Mouse (Mus musculus) megakaryocyte, embryonic 14.5 days (primary cell): ENCODE results near the gene Zfp64.

Source experiments
- FLI1 ChIP-seq: IDR thresholded peaks from 2 replicates; pipeline ENCODE4 v1.6.1; 2012; ENCODE audit warnings: low read length, inconsistent platforms, mixed read lengths
- GATA1 ChIP-seq: IDR thresholded peaks from 3 replicates; pipeline ENCODE4 v1.6.1; 2012; ENCODE audit warnings: mixed read lengths, low read length, inconsistent platforms, borderline replicate concordance

GRCm38 (mm10) chr2:168987421-168987820, 32.0 kb upstream of the Zfp64 start:
- TF ChIP-seq GATA1, result no peak
- no peak for TF ChIP-seq FLI1
